Mouse (Mus musculus) liver, postnatal 0 days (tissue): ENCODE results near the gene Gemin4.

ENCODE experiments used
- CTCF ChIP-seq: sonication (generic); IDR thresholded peaks from 2 replicates; pipeline ENCODE4 v1.5.1; 2016; ENCODE audit warnings: antibody characterized with exemption, low read depth
- EP300 ChIP-seq: IDR thresholded peaks from 2 replicates; pipeline ENCODE4 v1.6.1; 2016; ENCODE audit warnings: antibody characterized with exemption, low read depth, mild to moderate bottlenecking

- TF ChIP-seq CTCF (no peak), EP300 (no peak)
These were observed 39.9 kb upstream of the Gemin4 start for GRCm38 (mm10) chr11:76257386-76257785.
